Mouse (Mus musculus): ENCODE data around the gene Zfp800.

The Zfp800 gene

GRCm38 (mm10) chr6:28398726-28399125 is 921 bp upstream of the Zfp800 start:
- in situ Hi-C loops (cut with MseI, MboI) = loop anchor here in 1 of 2 experiments (25.0 kb wide), 1 partner anchor 736 kb away; no protein-coding TSS in a partner anchor

DNA sequence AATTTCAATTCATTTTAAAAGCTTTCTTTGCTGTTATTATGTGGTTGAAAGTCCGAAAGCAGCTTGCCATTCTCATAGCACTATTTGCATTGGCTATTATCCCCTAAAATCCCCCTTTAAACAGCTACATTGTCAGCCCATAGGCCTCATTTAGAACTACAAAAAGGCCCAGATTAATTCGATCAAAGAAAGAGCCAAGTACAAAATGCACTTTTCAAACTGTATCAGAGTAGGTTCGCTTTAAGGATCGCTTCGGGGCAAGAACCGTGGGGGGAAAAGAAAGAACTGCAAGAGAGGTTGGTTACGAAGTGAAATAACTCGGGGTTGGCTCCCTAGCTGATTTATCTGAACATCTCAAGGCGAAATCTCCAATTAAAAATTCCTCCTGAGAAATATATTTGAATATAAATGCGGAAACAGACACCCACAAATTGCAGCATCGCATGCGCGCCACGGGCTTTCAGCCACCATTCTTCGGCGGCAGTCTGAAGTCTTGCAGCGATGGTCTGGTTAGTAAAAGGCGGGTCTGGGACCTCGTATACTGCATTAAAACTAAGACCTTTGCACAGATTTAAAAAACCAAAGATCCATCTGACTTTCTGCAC is 850 bp downstream of the Zfp800 start:
- in situ Hi-C loops (cut with MseI, MboI) = loop anchor here in 1 of 2 experiments (25.0 kb wide), 1 partner anchor 735 kb away; no protein-coding TSS in a partner anchor

DNA sequence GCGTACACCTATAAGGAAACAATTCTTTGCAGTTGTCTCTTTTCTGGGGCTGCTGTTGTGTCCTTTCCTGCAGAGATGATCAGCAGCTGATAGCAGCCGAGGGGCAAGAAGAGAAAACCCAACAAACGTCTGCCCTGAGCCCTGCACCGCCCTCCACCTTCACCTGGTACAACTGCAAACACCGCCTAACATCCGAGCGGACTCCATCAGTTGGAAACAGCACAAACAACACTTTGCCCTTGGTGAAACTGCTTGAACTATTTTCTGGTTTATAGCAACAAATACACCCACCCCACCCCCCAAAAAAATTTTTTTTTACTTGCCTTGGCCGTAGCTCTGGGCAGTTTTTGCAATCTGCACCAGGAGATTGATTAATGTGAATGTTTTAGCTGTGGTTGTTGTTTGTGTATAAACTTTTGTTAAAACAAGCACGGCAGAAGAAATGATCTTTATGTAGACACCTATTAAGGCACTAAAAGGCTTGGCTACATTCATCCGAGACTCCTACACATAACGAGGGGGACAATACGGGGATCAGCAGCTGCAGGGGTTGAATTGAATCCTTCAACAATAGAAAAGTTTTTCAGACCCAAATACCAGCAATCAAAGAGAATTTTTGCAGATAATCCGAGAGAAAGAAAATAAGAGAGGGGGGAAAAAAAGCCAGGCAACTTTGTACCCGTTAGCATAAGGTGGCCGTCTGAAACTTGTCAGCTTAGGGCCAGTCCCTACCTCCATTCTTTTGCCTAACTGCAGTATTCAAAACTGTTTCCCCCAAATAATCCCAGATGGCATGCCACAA is 1.6 kb downstream of the Zfp800 start:
- in situ Hi-C loops (cut with MseI, MboI) = loop anchor here in 1 of 2 experiments (25.0 kb wide), 1 partner anchor 734 kb away; no protein-coding TSS in a partner anchor

GRCm38 (mm10) chr6:28389038-28389437 is 8.8 kb downstream of the Zfp800 start:
- in situ Hi-C loops (cut with MseI, MboI) = loop anchor here in 1 of 2 experiments (25.0 kb wide), 1 partner anchor 727 kb away; no protein-coding TSS in a partner anchor

- in situ Hi-C loops (cut with MseI, MboI) = loop anchor here in 1 of 2 experiments (25.0 kb wide), 1 partner anchor 723 kb away; no protein-coding TSS in a partner anchor
Observed at GRCm38 (mm10) chr6:28385169-28385568, 12.6 kb downstream of the Zfp800 start.

GRCm38 (mm10) chr6:28381983-28382382 is 15.8 kb downstream of the Zfp800 start:
- in situ Hi-C loops (cut with MseI, MboI) = loop anchor here in 1 of 2 experiments (25.0 kb wide), 1 partner anchor 720 kb away; no protein-coding TSS in a partner anchor

GRCm38 (mm10) chr6:28369966-28370683 is 27.7 kb downstream of the Zfp800 start:
- in situ Hi-C loops (cut with MseI, MboI) = no loop called here

- in situ Hi-C loops (cut with MseI, MboI) = no loop called here
Observed at GRCm38 (mm10) chr6:28367575-28367974, 30.2 kb downstream of the Zfp800 start.

DNA sequence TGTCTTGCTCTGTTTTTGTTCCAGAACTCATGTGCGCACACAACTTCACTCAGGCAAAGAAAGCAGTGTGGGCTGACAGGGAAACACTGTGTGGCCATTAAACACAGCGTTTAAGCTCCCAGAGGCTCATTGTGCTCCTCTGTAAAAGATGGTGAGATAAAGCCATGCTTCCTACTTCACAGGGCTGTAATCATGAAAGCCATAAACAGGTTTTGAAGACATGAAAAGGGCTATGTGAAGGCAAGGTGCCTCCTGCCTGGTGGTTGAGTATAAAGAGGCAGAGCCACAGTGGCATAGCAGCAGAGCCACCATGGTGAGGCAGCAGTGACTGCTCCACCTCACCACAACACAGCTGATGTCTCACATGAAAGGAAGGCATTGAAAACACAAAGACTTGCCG is 46.7 kb downstream of the Zfp800 start:
- in situ Hi-C loops (cut with MseI, MboI) = no loop called here

- in situ Hi-C loops (cut with MseI, MboI) = no loop called here
Observed at GRCm38 (mm10) chr6:28345677-28346076, 52.1 kb downstream of the Zfp800 start.

GRCm38 (mm10) chr6:28345181-28345580 is 52.6 kb downstream of the Zfp800 start:
- in situ Hi-C loops (cut with MseI, MboI) = no loop called here

GRCm38 (mm10) chr6:28342863-28343262 is 54.9 kb downstream of the Zfp800 start:
- in situ Hi-C loops (cut with MseI, MboI) = no loop called here

- in situ Hi-C loops (cut with MseI, MboI) = no loop called here
Observed at GRCm38 (mm10) chr6:28341174-28341573, 56.6 kb downstream of the Zfp800 start.

GRCm38 (mm10) chr6:28339410-28339809 is 58.4 kb downstream of the Zfp800 start:
- in situ Hi-C loops (cut with MseI, MboI) = no loop called here

DNA sequence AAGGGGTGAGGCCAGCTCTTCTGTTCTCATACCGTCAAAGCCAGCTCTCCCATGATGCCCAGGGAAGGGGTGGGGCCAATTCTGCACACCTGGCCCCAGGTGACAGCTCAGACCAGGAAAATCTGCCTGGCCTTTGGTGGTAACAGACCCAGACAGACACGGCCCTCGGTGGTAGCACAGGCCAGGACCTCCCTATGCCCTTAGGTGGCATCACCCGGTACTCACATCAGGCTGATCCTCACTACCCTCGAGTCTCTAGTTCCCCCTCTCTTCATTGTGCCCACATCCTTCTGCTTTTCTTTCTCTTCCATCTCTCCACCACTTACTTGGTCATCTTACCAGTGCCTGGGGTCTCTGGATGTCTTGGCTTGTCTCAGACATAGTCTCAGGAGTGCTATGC is 64.1 kb downstream of the Zfp800 start:
- in situ Hi-C loops (cut with MseI, MboI) = no loop called here

DNA sequence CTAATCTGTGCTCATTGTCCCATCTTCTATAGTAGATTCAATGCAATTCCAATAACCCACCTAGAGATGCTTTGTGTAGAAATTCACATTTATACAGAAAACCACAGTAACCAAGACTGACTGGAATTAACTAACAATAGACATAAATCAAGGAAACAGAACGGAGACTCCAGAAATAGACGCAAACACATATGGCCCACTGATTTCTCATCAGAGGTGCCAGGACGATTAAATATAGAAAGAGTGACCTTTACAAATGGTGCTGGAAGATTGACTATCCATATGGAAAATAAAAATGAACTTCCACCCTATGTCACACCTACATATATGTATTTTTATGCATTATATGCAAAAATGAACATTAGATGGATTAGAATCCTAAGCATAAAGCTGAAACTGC is 65.3 kb downstream of the Zfp800 start:
- in situ Hi-C loops (cut with MseI, MboI) = no loop called here

GRCm38 (mm10) chr6:28329815-28330214 is 68.0 kb downstream of the Zfp800 start:
- in situ Hi-C loops (cut with MseI, MboI) = no loop called here

- in situ Hi-C loops (cut with MseI, MboI) = no loop called here
Observed at GRCm38 (mm10) chr6:28329002-28329596, 68.7 kb downstream of the Zfp800 start.

GRCm38 (mm10) chr6:28326720-28327119 is 71.1 kb downstream of the Zfp800 start:
- in situ Hi-C loops (cut with MseI, MboI) = no loop called here

GRCm38 (mm10) chr6:28322399-28322798 is 75.4 kb downstream of the Zfp800 start:
- in situ Hi-C loops (cut with MseI, MboI) = no loop called here

DNA sequence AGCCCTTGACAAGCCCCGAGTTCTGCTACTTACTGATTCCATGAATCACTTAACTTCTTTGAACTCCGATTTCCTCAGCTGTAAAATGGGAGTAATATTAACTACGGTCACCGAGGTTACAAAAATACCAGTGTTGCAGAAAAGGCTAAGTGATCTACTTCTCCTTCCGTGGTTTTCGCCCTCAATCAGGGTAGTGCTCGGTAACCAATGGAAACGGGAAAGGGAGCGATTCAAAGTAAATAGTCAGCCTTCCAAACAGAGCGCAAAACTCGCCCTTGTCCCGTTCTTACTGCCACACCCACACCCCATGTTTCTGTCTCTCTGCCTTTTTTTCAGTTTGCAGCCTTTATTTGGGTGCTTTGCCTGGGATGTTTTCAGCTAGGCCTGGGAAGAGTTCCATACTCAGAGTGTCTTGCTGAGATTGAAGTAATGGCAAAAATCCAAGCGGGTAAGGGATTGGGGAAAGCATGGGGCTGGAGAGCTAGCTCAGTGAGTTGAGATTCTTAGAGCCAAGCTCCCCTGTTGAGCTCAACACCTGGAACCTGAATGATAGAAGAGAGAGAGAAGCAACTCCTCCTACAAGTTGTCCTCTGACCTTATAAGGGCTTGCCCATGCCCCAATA is 78.0 kb downstream of the Zfp800 start:
- in situ Hi-C loops (cut with MseI, MboI) = no loop called here
